Mouse (Mus musculus): ENCODE data around the gene Bcdin3d.

Gene Bcdin3d

DNA sequence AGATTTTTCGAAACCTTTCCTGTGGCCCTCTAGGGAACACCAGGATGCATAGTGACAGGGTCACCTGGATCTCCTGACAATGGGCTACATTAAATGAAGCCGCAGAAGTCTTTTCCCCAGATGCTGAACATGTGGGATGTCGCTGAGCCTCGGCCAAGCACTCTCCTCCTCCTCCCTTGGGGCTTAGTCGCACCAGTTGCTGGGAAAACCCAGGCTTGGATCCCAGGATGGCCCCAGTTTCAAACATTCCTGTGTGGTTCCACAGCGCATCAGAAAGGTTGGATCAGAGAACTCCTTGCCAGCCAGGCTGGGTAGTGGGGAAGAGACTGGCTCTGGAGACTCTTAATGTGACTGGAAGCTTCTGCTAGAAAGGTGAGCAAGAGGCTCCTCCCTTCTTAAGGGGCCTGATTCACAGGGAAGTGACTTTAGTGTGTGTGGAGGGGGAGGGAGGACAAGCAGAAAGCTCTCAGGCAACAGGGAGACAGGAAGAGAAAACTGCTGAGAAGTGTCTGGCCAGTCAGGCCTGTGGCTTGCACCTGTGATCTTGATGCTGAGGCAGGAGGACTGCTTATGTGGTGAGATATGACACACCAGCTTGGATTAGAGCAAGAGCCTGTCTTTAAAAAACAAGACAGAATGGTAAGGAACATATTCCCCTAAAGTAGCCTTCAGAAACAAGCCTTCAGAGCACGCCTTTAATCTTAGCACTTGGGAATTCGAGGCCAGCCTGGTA lies 35.4 kb downstream of the Bcdin3d start:
- peak; percentile 94 for DNase-seq

- no peak for DNase-seq
These were observed 40.6 kb downstream of the Bcdin3d start for GRCm38 (mm10) chr15:99433913-99434312.

- DNase-seq = no peak
These were observed 41.3 kb downstream of the Bcdin3d start for GRCm38 (mm10) chr15:99433081-99433718.

DNA sequence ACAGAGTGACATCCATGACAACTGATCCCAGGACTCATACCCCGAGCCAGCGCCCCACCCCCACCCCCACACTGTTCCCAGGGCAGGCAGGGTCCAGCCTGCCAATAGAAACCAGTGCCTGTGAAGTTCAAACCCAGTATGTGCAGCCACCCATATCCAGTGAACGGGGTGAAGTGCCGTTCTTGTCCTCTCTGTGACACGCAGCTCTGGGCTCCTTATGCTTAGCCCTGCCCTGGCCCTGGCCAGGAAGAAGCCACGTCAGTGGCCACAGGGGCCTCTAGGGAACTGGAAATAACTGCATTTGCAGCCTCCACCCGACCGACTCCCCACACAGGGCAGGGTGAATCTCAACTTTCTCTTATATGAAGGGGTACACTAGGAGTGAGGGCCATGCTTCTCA lies 42.6 kb downstream of the Bcdin3d start:
- DNase-seq = peak; percentile 96

- peak; percentile 90 for DNase-seq
These were observed 43.0 kb downstream of the Bcdin3d start for GRCm38 (mm10) chr15:99431504-99431903.

GRCm38 (mm10) chr15:99431063-99431462 lies 43.5 kb downstream of the Bcdin3d start:
- peak; percentile 92 for DNase-seq

DNA sequence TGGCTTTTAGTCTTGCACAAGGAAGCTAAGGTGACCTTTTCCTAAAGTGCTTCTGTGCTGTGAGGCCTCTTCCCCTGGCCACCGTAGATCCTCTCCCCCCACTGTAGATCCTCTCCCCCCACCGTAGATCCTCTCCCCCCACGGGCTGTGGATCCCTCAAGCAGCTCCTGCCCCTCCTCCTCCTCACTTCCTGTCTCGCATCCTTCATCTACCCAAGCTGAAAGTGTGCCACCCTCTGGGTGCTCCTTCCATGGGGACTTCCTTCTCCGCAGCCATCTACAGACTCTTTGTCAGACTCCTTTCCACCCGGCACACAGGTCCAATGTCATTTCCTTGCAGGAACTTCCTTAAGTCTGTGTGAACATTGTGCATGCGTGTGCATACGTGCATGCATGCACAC lies 44.1 kb downstream of the Bcdin3d start:
- peak; percentile 89 for DNase-seq

- peak; percentile 90 for DNase-seq
These were observed 50.6 kb downstream of the Bcdin3d start for GRCm38 (mm10) chr15:99423884-99424283.

- peak; percentile 92 for DNase-seq
These were observed 51.4 kb downstream of the Bcdin3d start for GRCm38 (mm10) chr15:99423131-99423530.

DNA sequence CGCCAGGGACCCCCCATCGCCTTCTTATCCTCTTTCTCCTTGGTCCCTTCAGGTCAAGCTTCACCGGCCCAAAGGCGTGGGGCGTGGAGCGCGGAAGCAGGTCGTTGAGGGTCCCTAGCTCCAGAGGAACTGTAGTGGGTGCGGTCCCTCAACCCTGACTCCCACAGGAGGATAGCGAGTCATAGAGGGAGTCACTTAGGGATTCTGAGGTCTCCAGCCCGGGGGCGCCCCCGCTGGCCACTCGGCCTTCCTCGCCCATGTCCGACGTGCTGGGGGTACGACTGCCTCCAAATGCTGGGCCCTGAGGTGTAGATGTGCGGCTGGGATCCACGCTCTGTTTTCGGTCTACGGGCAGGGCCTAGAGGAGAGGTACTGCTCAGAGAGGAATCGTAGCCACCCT lies 52.0 kb downstream of the Bcdin3d start:
- DNase-seq = peak; percentile 93

DNA sequence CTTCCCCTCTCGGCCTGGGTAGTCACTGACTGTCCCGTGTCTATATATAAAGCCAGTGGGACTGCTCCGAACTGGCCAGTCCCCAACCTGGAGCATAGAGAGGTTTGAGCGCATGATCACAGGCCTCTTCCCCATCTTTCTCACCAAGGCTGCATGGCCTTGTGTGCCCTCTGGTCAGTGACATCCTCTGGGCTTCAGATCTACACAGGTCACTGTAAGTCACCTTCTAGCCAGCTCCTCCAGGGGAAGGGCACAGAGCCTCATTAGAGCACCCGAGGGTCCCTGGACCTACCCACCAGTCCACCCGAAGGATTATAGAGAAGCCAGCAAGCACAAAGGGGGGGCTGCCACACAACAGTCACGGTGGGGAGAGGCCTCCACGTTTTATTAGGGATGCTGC lies 52.9 kb downstream of the Bcdin3d start:
- peak; percentile 94 for DNase-seq

DNA sequence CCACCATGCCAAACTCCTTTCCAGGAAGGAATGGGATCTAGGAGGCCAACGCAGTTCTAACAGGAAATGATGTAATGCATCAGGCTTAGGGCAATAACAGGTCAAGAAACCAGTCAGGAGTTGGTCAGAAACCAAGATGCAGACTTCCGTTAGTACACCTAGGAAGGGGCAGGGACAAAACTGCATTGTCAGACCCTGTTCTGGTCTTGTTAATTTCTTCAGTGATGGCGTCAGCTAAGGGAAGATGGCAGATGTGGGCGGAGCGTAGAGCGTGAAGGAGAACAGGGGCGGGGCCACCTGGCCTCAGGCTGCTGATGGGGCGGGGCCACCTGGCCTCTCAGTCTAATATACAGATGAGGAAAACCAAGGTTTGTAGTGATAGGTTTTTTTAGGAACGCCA lies 53.4 kb downstream of the Bcdin3d start:
- no peak for DNase-seq

DNA sequence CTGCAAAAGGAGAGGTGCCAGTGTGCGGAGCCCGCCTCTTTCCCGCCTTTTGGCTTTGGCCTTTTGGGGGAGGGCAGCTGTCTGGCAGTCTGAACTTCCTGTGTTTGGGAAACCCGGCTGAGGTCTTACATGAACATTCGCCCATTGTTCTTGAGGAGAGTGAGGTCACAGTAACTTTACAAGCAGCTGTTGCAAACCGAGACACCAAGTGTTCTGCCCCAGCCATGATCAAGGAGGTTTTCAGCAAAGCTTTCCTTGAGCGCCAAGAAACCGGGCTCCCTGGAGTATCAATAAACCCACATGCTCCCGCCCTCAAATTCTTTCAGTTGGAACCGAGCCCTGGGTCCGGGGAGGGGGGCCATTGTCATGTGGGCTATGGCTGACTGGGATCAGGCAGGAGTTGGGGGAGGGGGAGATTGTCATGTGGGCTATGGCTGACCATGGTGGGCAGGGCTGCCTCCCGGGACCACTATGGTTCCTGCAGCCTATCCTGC lies 54.0 kb downstream of the Bcdin3d start:
- DNase-seq = peak; percentile 99

GRCm38 (mm10) chr15:99420101-99420500 lies 54.4 kb downstream of the Bcdin3d start:
- no peak for DNase-seq

All from heart, adult 11 months (tissue).